Mouse (Mus musculus) left cerebral cortex, postnatal 14 days (tissue): ENCODE measurements around the gene Gucy2e. TPM values are rescaled to one million over a fixed set of nuclear protein-coding genes. Genes with fewer than 3 reads are reported as not detected.

Experiments
- DNase-seq, 2 experiments: peaks; one replicate each; pipeline ENCODE4 v3.0.0; 2021 to 2022; ENCODE audit warnings: low spot score in 2 of 2, mixed read lengths in 1 of 2
- intact Hi-C: fragments of 180-260 bp; cut with DNase I; formaldehyde crosslinking; loops from one replicate; pipeline ENCODE4 v1.15.1; 2025
- total RNA-seq, 2 experiments: library from RNA; stranded (reverse); gene quantifications; 2 replicates each; pipeline ENCODE4 v1.2.3; 2021

The Gucy2e gene
- total RNA-seq, 2 experiments from 2014 or later: 0.40 to 0.80 TPM

- DNase-seq: peak; percentile 41 to 48
- intact Hi-C loops: loop anchor here (1.0 kb wide), 1 partner anchor 52 kb away; no protein-coding TSS in a partner anchor
Measured at GRCm38 (mm10) chr11:69192840-69193239, 44.0 kb downstream of the Gucy2e start.

- intact Hi-C loops: no loop called here
- DNase-seq: no peak
Measured at GRCm38 (mm10) chr11:69185936-69186335, 50.9 kb downstream of the Gucy2e start.

GRCm38 (mm10) chr11:69185031-69185430 is 51.8 kb downstream of the Gucy2e start:
- intact Hi-C loops: no loop called here
- no peak for DNase-seq

GRCm38 (mm10) chr11:69180120-69180519 is 56.7 kb downstream of the Gucy2e start:
- intact Hi-C loops: no loop called here
- DNase-seq: no peak

- no peak for DNase-seq
- intact Hi-C loops: no loop called here
Measured at GRCm38 (mm10) chr11:69179512-69179911, 57.3 kb downstream of the Gucy2e start.

- no peak for DNase-seq
- intact Hi-C loops: no loop called here
Measured at GRCm38 (mm10) chr11:69178525-69178924, 58.3 kb downstream of the Gucy2e start.

GRCm38 (mm10) chr11:69174722-69175121 is 62.1 kb downstream of the Gucy2e start:
- DNase-seq: no peak
- intact Hi-C loops: no loop called here

- intact Hi-C loops: no loop called here
Measured at GRCm38 (mm10) chr11:69172606-69173005, 64.2 kb downstream of the Gucy2e start.

GRCm38 (mm10) chr11:69171626-69172025 is 65.2 kb downstream of the Gucy2e start:
- peak; percentile 60 to 67 for DNase-seq
- intact Hi-C loops: no loop called here

More at GRCm38 (mm10) chr11:69172606-69173005, 64.2 kb downstream of the Gucy2e start:
- DNase-seq: no peak

GRCm38 (mm10) chr11:69169313-69169712 is 67.5 kb downstream of the Gucy2e start:
- DNase-seq: peak; percentile 52 to 62
- intact Hi-C loops: no loop called here

Other genes with a start within 250 kb of the Gucy2e start
- gene Pfas, start 228.6 kb downstream of the Gucy2e start, total RNA-seq: 10 to 100 TPM; 19.6 to 23.5 TPM
- 10 to 100 TPM; 39.1 to 40.5 TPM for gene Ctc1, start 221.1 kb downstream of the Gucy2e start, total RNA-seq
- gene Aurkb, start 191.4 kb downstream of the Gucy2e start, total RNA-seq: 1 to 10 TPM in 1 of 2 experiments, under 1 TPM in 1; 0.86 to 1.2 TPM
- gene Borcs6, start 177.3 kb downstream of the Gucy2e start, total RNA-seq: 10 to 100 TPM; 26.1 to 29.2 TPM
- gene Tmem107, start 166.2 kb downstream of the Gucy2e start, total RNA-seq: 10 to 100 TPM; 14.2 to 16.9 TPM
- 1,000 to 10,000 TPM; 1,220 to 1,271 TPM for gene Vamp2, start 148.5 kb downstream of the Gucy2e start, total RNA-seq
- gene Per1, start 141.8 kb downstream of the Gucy2e start, total RNA-seq: 100 to 1,000 TPM in 1 of 2 experiments, 10 to 100 TPM in 1; 90.4 to 112 TPM
- under 1 TPM; 0.55 to 0.70 TPM for gene Hes7, start 116.6 kb downstream of the Gucy2e start, total RNA-seq
- under 1 TPM; 0.27 to 0.51 TPM for gene 9130213A22Rik, start 114.4 kb downstream of the Gucy2e start, total RNA-seq
- gene Aloxe3, start 111.1 kb downstream of the Gucy2e start, total RNA-seq: 1 to 10 TPM; 3.7 to 5.7 TPM
- 1 to 10 TPM; 1.5 to 1.9 TPM for gene Alox12b, start 80.0 kb downstream of the Gucy2e start, total RNA-seq
- gene Alox8, start 39.2 kb downstream of the Gucy2e start, total RNA-seq: 1 to 10 TPM; 3.7 to 4.1 TPM
- gene Cntrob, start 86.7 kb upstream of the Gucy2e start, total RNA-seq: 10 to 100 TPM; 13.4 to 16.1 TPM
- gene Trappc1, start 86.9 kb upstream of the Gucy2e start, total RNA-seq: 10 to 100 TPM; 60.1 to 67.7 TPM
- gene Kcnab3, start 89.2 kb upstream of the Gucy2e start, total RNA-seq: 10 to 100 TPM; 30.8 to 36.9 TPM
- 100 to 1,000 TPM in 1 of 2 experiments, 10 to 100 TPM in 1; 95.7 to 101 TPM for gene Rnf227, start 103.4 kb upstream of the Gucy2e start, total RNA-seq
- gene Chd3, start 132.4 kb upstream of the Gucy2e start, total RNA-seq: 100 to 1,000 TPM; 531 to 563 TPM
- gene Naa38, start 158.5 kb upstream of the Gucy2e start, total RNA-seq: 100 to 1,000 TPM in 1 of 2 experiments, 10 to 100 TPM in 1; 92.0 to 106 TPM
- 10 to 100 TPM; 36.8 to 42.0 TPM for gene Cyb5d1, start 158.6 kb upstream of the Gucy2e start, total RNA-seq
- gene Tmem88, start 161.2 kb upstream of the Gucy2e start, total RNA-seq: 1 to 10 TPM; 2.6 to 2.9 TPM
- 10 to 100 TPM; 33.0 to 33.3 TPM for gene Kdm6b, start 176.6 kb upstream of the Gucy2e start, total RNA-seq